Mouse (Mus musculus): ENCODE results near the gene Mfap1b.

GRCm38 (mm10) chr2:121522006-121522405, 48.1 kb upstream of the Mfap1b start:
- TF ChIP-seq CTCF (IDR thresholded peaks at IDR 0.05; ENCODE audit: low read depth) (no peak), EP300 (IDR thresholded peaks at IDR 0.05; ENCODE audit: low read depth) (no peak)
